Mouse (Mus musculus) layer of hippocampus, adult 18-20 months (tissue): ENCODE data around the gene Csnk1d. TPM values are rescaled to one million over a fixed set of nuclear protein-coding genes. Genes with fewer than 3 reads are reported as not detected.

Source experiments
- DNase-seq, 2 experiments: peaks; one replicate each; pipeline ENCODE4 v3.0.0; 2022; ENCODE audit warnings: low spot score in 2 of 2
- long read RNA-seq: library from polyadenylated mRNA; stranded (forward); transcript quantifications from one replicate; pipeline ENCODE4 v2.0.0, GENCODE M21; 2021
- total RNA-seq, 2 experiments: library from RNA; stranded (reverse); gene quantifications; 2 replicates each; pipeline ENCODE4 v1.2.3; 2021

Gene Csnk1d
- total RNA-seq: 100 to 1,000 TPM; 136 TPM
- long read RNA-seq, transcript Csnk1d-202 (10 exons, 3,500 nt): major isoform, 88 of 190 reads
- long read RNA-seq, transcript Csnk1d-201 (9 exons, 3,675 nt): minor isoform, 64 of 190 reads
- long read RNA-seq, partial matches to known transcripts: 17 of 190 reads
- long read RNA-seq, other reads (novel, unspliced or antisense): 21 of 190 reads

- DNase-seq: peak; percentile 98 to 99
Measured at GRCm38 (mm10) chr11:120990951-120991526, at the start of gene Csnk1d. Gene Csnk1d (minus strand): TSS chr11:120991330.

- DNase-seq: no peak
Measured at GRCm38 (mm10) chr11:121039302-121039701, 48.2 kb upstream of the Csnk1d start, which contains the start of gene Cd7. Gene Cd7 (minus strand): TSS chr11:121039418.

GRCm38 (mm10) chr11:121038366-121039240, 47.5 kb upstream of the Csnk1d start:
- DNase-seq: no peak

- no peak for DNase-seq
Measured at GRCm38 (mm10) chr11:121033118-121033517, 42.0 kb upstream of the Csnk1d start.

- DNase-seq: no peak
Measured at GRCm38 (mm10) chr11:121027259-121027658, 36.1 kb upstream of the Csnk1d start.

GRCm38 (mm10) chr11:121024163-121024562, 33.0 kb upstream of the Csnk1d start:
- no peak for DNase-seq

- no peak for DNase-seq
Measured at GRCm38 (mm10) chr11:121019501-121019900, 28.4 kb upstream of the Csnk1d start.

- DNase-seq: peak; percentile 22 to 55
Measured at GRCm38 (mm10) chr11:121017703-121018102, 26.6 kb upstream of the Csnk1d start.

GRCm38 (mm10) chr11:121015472-121015871, 24.3 kb upstream of the Csnk1d start:
- DNase-seq: no peak

GRCm38 (mm10) chr11:121014896-121015300, 23.8 kb upstream of the Csnk1d start:
- peak; percentile 43 to 49 for DNase-seq

- DNase-seq: peak in 1 of 2 experiments; percentile 18
Measured at GRCm38 (mm10) chr11:121013656-121014055, 22.5 kb upstream of the Csnk1d start.

GRCm38 (mm10) chr11:121010044-121010755, 19.1 kb upstream of the Csnk1d start:
- no peak for DNase-seq

GRCm38 (mm10) chr11:121006184-121006583, 15.1 kb upstream of the Csnk1d start:
- DNase-seq: no peak

- no peak for DNase-seq
Measured at GRCm38 (mm10) chr11:121004281-121004680, 13.2 kb upstream of the Csnk1d start.

GRCm38 (mm10) chr11:121001966-121002365, 10.8 kb upstream of the Csnk1d start:
- DNase-seq: no peak

- no peak for DNase-seq
Measured at GRCm38 (mm10) chr11:120994741-120995140, 3.6 kb upstream of the Csnk1d start.

GRCm38 (mm10) chr11:120993586-120993985, 2.5 kb upstream of the Csnk1d start:
- DNase-seq: no peak

GRCm38 (mm10) chr11:120993080-120993479, 1.9 kb upstream of the Csnk1d start:
- no peak for DNase-seq

- no peak for DNase-seq
Measured at GRCm38 (mm10) chr11:120991791-120992190, 661 bp upstream of the Csnk1d start.

- DNase-seq: no peak
Measured at GRCm38 (mm10) chr11:120990126-120990781, 876 bp downstream of the Csnk1d start.

GRCm38 (mm10) chr11:120989523-120989922, 1.6 kb downstream of the Csnk1d start:
- DNase-seq: no peak
